Mouse (Mus musculus): Measurements from ENCODE around the gene Nrp2.

DNA sequence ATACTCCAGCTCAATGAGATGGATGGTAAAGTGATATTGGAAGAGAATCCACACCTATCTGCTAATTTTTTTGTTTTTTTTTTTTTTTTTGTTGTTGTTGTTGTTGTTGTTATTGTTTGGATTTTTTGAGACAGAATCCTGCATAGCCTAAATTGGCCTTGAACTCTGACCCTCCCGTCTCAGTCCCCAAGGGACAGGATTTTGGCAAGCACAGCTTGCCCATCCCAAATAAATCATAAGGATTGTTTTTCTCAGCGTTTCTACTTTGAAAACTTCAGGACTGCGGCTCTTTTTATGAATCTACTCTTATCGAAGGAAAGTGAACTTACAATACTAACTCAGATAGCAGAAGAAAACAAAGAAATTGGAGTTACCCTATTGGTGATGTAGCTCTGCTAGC, 31.9 kb downstream of the Nrp2 start:
- TF ChIP-seq CTCF (IDR thresholded peaks at IDR 0.05; ENCODE audit: borderline replicate concordance, insufficient read depth, low read depth, low read length): no peak
- no peak for TF ChIP-seq POLR2A (IDR thresholded peaks at IDR 0.05; ENCODE audit: borderline replicate concordance, insufficient read depth, low read length)

Measured in cerebellum, adult 2 months (tissue).